Mouse (Mus musculus) G1E-ER4 (cell line): ENCODE data around the gene Plppr1. TPM values are rescaled to one million over a fixed set of nuclear protein-coding genes. Genes with fewer than 3 reads are reported as not detected.

Source experiments
- GATA1 ChIP-seq: IDR thresholded peaks from one replicate; pipeline ENCODE4 v1.8.0; 2012; ENCODE audit warnings: low read length, inconsistent platforms
- polyA plus RNA-seq: library from polyadenylated mRNA; stranded (reverse); fragments of >175 nt; gene quantifications from 2 replicates; pipeline ENCODE4 v1.2.3, GENCODE M21; 2012

The Plppr1 gene
- polyA plus RNA-seq, 1 experiment = not detected

- TF ChIP-seq GATA1 = no peak
Observed at GRCm38 (mm10) chr4:49245274-49245673, 186.2 kb downstream of the Plppr1 start.

- TF ChIP-seq GATA1 = no peak
Observed at GRCm38 (mm10) chr4:49251262-49251661, 192.2 kb downstream of the Plppr1 start.

GRCm38 (mm10) chr4:49252169-49252568 is 193.1 kb downstream of the Plppr1 start:
- no peak for TF ChIP-seq GATA1

GRCm38 (mm10) chr4:49278515-49278914 is 219.4 kb downstream of the Plppr1 start:
- TF ChIP-seq GATA1 = no peak

- TF ChIP-seq GATA1 = no peak
Observed at GRCm38 (mm10) chr4:49284692-49285291, 225.7 kb downstream of the Plppr1 start.

- no peak for TF ChIP-seq GATA1
Observed at GRCm38 (mm10) chr4:49285340-49286196, 226.5 kb downstream of the Plppr1 start.

- no peak for TF ChIP-seq GATA1
Observed at GRCm38 (mm10) chr4:49286197-49286492, 227.1 kb downstream of the Plppr1 start.

GRCm38 (mm10) chr4:49296434-49296833 is 237.4 kb downstream of the Plppr1 start:
- no peak for TF ChIP-seq GATA1

- no peak for TF ChIP-seq GATA1
Observed at GRCm38 (mm10) chr4:49299576-49299975, 240.5 kb downstream of the Plppr1 start.

GRCm38 (mm10) chr4:49321903-49322635 is 263.0 kb downstream of the Plppr1 start:
- TF ChIP-seq GATA1 = no peak

GRCm38 (mm10) chr4:49348677-49349076 is 289.6 kb downstream of the Plppr1 start:
- no peak for TF ChIP-seq GATA1

- no peak for TF ChIP-seq GATA1
Observed at GRCm38 (mm10) chr4:49350470-49350869, 291.4 kb downstream of the Plppr1 start.

GRCm38 (mm10) chr4:49357097-49357496 is 298.0 kb downstream of the Plppr1 start:
- TF ChIP-seq GATA1 = no peak

GRCm38 (mm10) chr4:49386873-49387272 is 327.8 kb downstream of the Plppr1 start:
- TF ChIP-seq GATA1 = no peak
